8 mouse cellular contexts compared by ENCODE assay signal in the genomic region with DNA sequence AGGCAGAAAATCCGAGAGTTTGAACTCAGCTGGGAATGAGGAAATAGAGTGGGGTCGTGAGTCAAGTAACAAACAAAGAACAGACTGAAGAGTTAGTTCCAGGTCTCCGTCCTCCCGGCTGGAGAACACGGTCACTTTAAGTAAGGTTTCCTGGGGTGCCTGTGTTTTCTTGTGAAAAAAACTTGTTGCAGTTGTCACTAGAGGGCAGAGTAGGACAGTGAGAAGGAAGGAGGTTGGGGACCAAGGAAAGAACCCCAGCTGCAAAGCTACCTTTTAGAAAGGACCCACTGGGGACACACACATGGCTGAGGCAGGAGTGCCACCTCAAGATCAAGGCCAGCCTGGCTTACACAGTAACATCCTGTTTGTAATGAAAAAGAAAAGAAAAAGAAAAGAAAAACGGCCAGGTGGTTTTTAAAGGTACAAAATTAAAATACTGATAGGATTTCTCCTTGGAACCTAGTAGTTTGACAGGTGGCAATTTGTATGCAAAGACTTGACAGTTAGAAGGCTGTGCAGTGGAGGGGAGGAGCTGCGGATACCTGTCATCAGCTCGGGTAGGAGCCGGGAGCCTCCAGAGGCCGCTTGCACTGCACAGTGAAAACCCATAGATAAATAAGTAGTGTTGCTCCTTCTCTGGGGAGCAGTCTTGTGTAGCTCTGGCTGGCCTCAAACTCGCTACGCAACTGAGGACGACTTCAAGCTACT. TPM values are rescaled to one million over a fixed set of nuclear protein-coding genes. Genes with fewer than 3 reads are reported as not detected.
A peak's percentile ranks its signal among the peaks of the same experiment; 100 is the strongest.
DNase-seq lines count a peak whose midpoint lies in the region; ATAC-seq lines count a peak whose summit lies in the region.

No protein-coding gene starts in this region.

- H3K4me2 ChIP-seq in kidney, embryonic 14.5 days (replicated peaks; ENCODE audit: low read depth, low read length): no peak overlapping the region

- 19% methylated on average over 13 of the region's 13 CpGs for WGBS in kidney, embryonic 14.5 days
- 17% methylated on average over 13 of the region's 13 CpGs for WGBS in midbrain, embryonic 10.5 days

- no peaks in the 10 kb centered on the region for H3K9me3 ChIP-seq in kidney, embryonic 14.5 days (ENCODE audit: control insufficient read depth, low read length)
- H3K9me3 ChIP-seq in midbrain, embryonic 10.5 days (replicated peaks): no peaks in the 10 kb centered on the region

- H3K9ac ChIP-seq in kidney, embryonic 14.5 days (ENCODE audit: low read depth, low read length): no peak overlapping the region; the same call in 1 of the 2 replicates

- peaks cover 8% of the 10 kb centered on the region for H3K4me1 ChIP-seq in kidney, embryonic 14.5 days (ENCODE audit: control insufficient read depth, insufficient read depth, low read length)
- peaks cover 14% of the 10 kb centered on the region for H3K4me1 ChIP-seq in midbrain, embryonic 10.5 days

- H3K27ac ChIP-seq in kidney, embryonic 14.5 days (ENCODE audit: low read depth, low read length): no peak overlapping the region
- H3K27ac ChIP-seq in midbrain, embryonic 10.5 days (replicated peaks): no peak overlapping the region

- peaks cover 31% of the 10 kb centered on the region for H3K36me3 ChIP-seq in kidney, embryonic 14.5 days (ENCODE audit: control insufficient read depth, insufficient read depth, low read length)
- peaks cover 37% of the 10 kb centered on the region for H3K36me3 ChIP-seq in midbrain, embryonic 10.5 days

- H3K4me3 ChIP-seq in kidney, embryonic 14.5 days (ENCODE audit: low read length): no peak overlapping the region
- no peak overlapping the region for H3K4me3 ChIP-seq in midbrain, embryonic 10.5 days

- H3K27me3 ChIP-seq in kidney, embryonic 14.5 days (ENCODE audit: control insufficient read depth, insufficient read depth, low read length): no peaks in the 10 kb centered on the region
- H3K27me3 ChIP-seq in midbrain, embryonic 10.5 days (ENCODE audit: low read depth, poor library complexity, severe bottlenecking): no peaks in the 10 kb centered on the region

- peak; percentile 43 for DNase-seq in kidney, adult 18-20 months
- DNase-seq in MEL-GATA-1-ER (ENCODE audit: extremely low read depth, low read depth): peak; percentile 70
- DNase-seq in kidney, postnatal 10 days: peak; percentile 48
- no peak for DNase-seq in urinary bladder, postnatal 4 days (ENCODE audit: low spot score in 2 of 2)
- DNase-seq in midbrain, embryonic 10.5 days (ENCODE audit: low spot score): no peak

- no peak for ATAC-seq in kidney, embryonic 14.5 days (ENCODE audit: low FRiP score, low TSS enrichment)
- ATAC-seq in erythroid progenitor cell, adult 5-6 weeks (replicated peaks; ENCODE audit: low FRiP score, poor library complexity, severe bottlenecking): 0 out of 2 replicates have a peak, but pooled peaks have one; percentile 47
- ATAC-seq in megakaryocyte-erythroid progenitor cell, adult 5-6 weeks (replicated peaks; ENCODE audit: low FRiP score, low TSS enrichment, poor library complexity, severe bottlenecking): peak; percentile 60

RNA-seq across cellular contexts. Expression of gene Eif3g, which starts 3.2 kb away (rescaled TPM):
- 327 and 329 TPM in 2 replicates for polyA plus RNA-seq in kidney, embryonic 14.5 days (2014; fragmentation: Nextera tagmentation; extraction: Ambion mirVana)
- total RNA-seq in erythroid progenitor cell, adult 5-6 weeks (2015; ENCODE audit: low replicate concordance): 47.4 and 59.5 TPM in 2 replicates
- 41.5 and 59.7 TPM in 2 replicates for total RNA-seq in erythroid progenitor cell, adult 5-6 weeks (2017; ENCODE audit: low replicate concordance)
- 308 and 325 TPM in 2 replicates for total RNA-seq in megakaryocyte-erythroid progenitor cell, adult 5-6 weeks (2014; fragmentation: Nextera tagmentation)
- 259 and 301 TPM in 2 replicates for total RNA-seq in megakaryocyte-erythroid progenitor cell, adult 5-6 weeks (2017)
- 398 and 429 TPM in 2 replicates for polyA plus RNA-seq in midbrain, embryonic 10.5 days (2016; fragmentation: Nextera tagmentation; extraction: Ambion mirVana)

RNA-seq across cellular contexts. Expression of gene Ppan, which starts 13.6 kb away (rescaled TPM):
- polyA plus RNA-seq in kidney, embryonic 14.5 days (2014; fragmentation: Nextera tagmentation; extraction: Ambion mirVana): 82.3 and 90.0 TPM in 2 replicates
- 6.7 and 19.1 TPM in 2 replicates for total RNA-seq in erythroid progenitor cell, adult 5-6 weeks (2015; ENCODE audit: low replicate concordance)
- total RNA-seq in erythroid progenitor cell, adult 5-6 weeks (2017; ENCODE audit: low replicate concordance): 7.1 and 16.2 TPM in 2 replicates
- total RNA-seq in megakaryocyte-erythroid progenitor cell, adult 5-6 weeks (2014; fragmentation: Nextera tagmentation): 127 and 174 TPM in 2 replicates
- 154 and 175 TPM in 2 replicates for total RNA-seq in megakaryocyte-erythroid progenitor cell, adult 5-6 weeks (2017)
- 78.4 and 97.2 TPM in 2 replicates for polyA plus RNA-seq in midbrain, embryonic 10.5 days (2016; fragmentation: Nextera tagmentation; extraction: Ambion mirVana)

RNA-seq across cellular contexts. Expression of gene Angptl6, which starts 22.1 kb away (rescaled TPM):
- 2.0 and 2.2 TPM in 2 replicates for polyA plus RNA-seq in kidney, embryonic 14.5 days (2014; fragmentation: Nextera tagmentation; extraction: Ambion mirVana)
- total RNA-seq in erythroid progenitor cell, adult 5-6 weeks (2015; ENCODE audit: low replicate concordance): not detected in 2 replicates
- total RNA-seq in erythroid progenitor cell, adult 5-6 weeks (2017; ENCODE audit: low replicate concordance): 0.53 TPM in 1 of 2 replicates, not detected in the other
- 1.1 and 2.7 TPM in 2 replicates for total RNA-seq in megakaryocyte-erythroid progenitor cell, adult 5-6 weeks (2014; fragmentation: Nextera tagmentation)
- total RNA-seq in megakaryocyte-erythroid progenitor cell, adult 5-6 weeks (2017): 0.42 TPM in 1 of 2 replicates, not detected in the other
- 5.5 and 5.9 TPM in 2 replicates for polyA plus RNA-seq in midbrain, embryonic 10.5 days (2016; fragmentation: Nextera tagmentation; extraction: Ambion mirVana)

RNA-seq across cellular contexts. Expression of gene A230050P20Rik, which starts 33.2 kb away (rescaled TPM):
- polyA plus RNA-seq in kidney, embryonic 14.5 days (2014; fragmentation: Nextera tagmentation; extraction: Ambion mirVana): 6.1 and 7.8 TPM in 2 replicates
- total RNA-seq in erythroid progenitor cell, adult 5-6 weeks (2015; ENCODE audit: low replicate concordance): 1.1 and 1.7 TPM in 2 replicates
- 3.7 and 4.3 TPM in 2 replicates for total RNA-seq in erythroid progenitor cell, adult 5-6 weeks (2017; ENCODE audit: low replicate concordance)
- 37.9 and 44.3 TPM in 2 replicates for total RNA-seq in megakaryocyte-erythroid progenitor cell, adult 5-6 weeks (2014; fragmentation: Nextera tagmentation)
- total RNA-seq in megakaryocyte-erythroid progenitor cell, adult 5-6 weeks (2017): 11.9 and 24.0 TPM in 2 replicates
- 0.69 and 0.87 TPM in 2 replicates for polyA plus RNA-seq in midbrain, embryonic 10.5 days (2016; fragmentation: Nextera tagmentation; extraction: Ambion mirVana)

RNA-seq across cellular contexts. Expression of gene Dnmt1, which starts 58.1 kb away (rescaled TPM):
- polyA plus RNA-seq in kidney, embryonic 14.5 days (2014; fragmentation: Nextera tagmentation; extraction: Ambion mirVana): 71.8 and 87.1 TPM in 2 replicates
- total RNA-seq in erythroid progenitor cell, adult 5-6 weeks (2015; ENCODE audit: low replicate concordance): 122 and 135 TPM in 2 replicates
- 217 and 249 TPM in 2 replicates for total RNA-seq in erythroid progenitor cell, adult 5-6 weeks (2017; ENCODE audit: low replicate concordance)
- total RNA-seq in megakaryocyte-erythroid progenitor cell, adult 5-6 weeks (2014; fragmentation: Nextera tagmentation): 163 and 192 TPM in 2 replicates
- total RNA-seq in megakaryocyte-erythroid progenitor cell, adult 5-6 weeks (2017): 190 and 210 TPM in 2 replicates
- polyA plus RNA-seq in midbrain, embryonic 10.5 days (2016; fragmentation: Nextera tagmentation; extraction: Ambion mirVana): 141 and 145 TPM in 2 replicates

Comparison
In these comparisons a context has a peak if more than half of its experiments do, and no peak if none do; other contexts are left out.
1. DNase-seq: peak in kidney, adult 18-20 months (single experiment), MEL-GATA-1-ER (single experiment) and kidney, postnatal 10 days (single experiment); none in urinary bladder, postnatal 4 days (0 of 2) and midbrain, embryonic 10.5 days (single experiment).
2. RNA of gene Eif3g, which starts 3.2 kb away (total RNA-seq): 259 to 325 TPM in megakaryocyte-erythroid progenitor cell, adult 5-6 weeks; 41.5 to 59.7 TPM in erythroid progenitor cell, adult 5-6 weeks; every median in the first group is over 4 times any median in the second.
3. RNA of gene Ppan, which starts 13.6 kb away (total RNA-seq): 127 to 175 TPM in megakaryocyte-erythroid progenitor cell, adult 5-6 weeks; 6.7 to 19.1 TPM in erythroid progenitor cell, adult 5-6 weeks; every median in the first group is over 4 times any median in the second.